Mouse (Mus musculus) forebrain, embryonic 16.5 days (tissue): ENCODE measurements around the gene Dkk3. TPM values are rescaled to one million over a fixed set of nuclear protein-coding genes. Genes with fewer than 3 reads are reported as not detected.

ENCODE experiments used
- ATAC-seq: fragments of 200-750 bp; cut with Nextera tagmentation; 2 replicates; pipeline ENCODE4 v1.8.0; 2017; ENCODE audit warnings: mild to moderate bottlenecking, moderate library complexity
- H3K27ac ChIP-seq: fragments of 300-500 bp; sonication (generic); 2 replicates; pipeline ENCODE4 v1.5.1; 2014; ENCODE audit warnings: low read length, control low read depth
- H3K27me3 ChIP-seq: fragments of 300-500 bp; sonication (generic); replicated peaks from 2 replicates; pipeline ENCODE4 v1.6.1; 2014; ENCODE audit warnings: low read length; ENCODE audit not compliant: control insufficient read depth, insufficient read depth
- H3K36me3 ChIP-seq: fragments of 300-500 bp; sonication (generic); 2 replicates; pipeline ENCODE4 v1.6.1; 2014; ENCODE audit not compliant: control insufficient read depth, insufficient read depth
- H3K4me1 ChIP-seq: fragments of 300-500 bp; sonication (generic); replicated peaks from 2 replicates; pipeline ENCODE4 v1.6.1; 2014; ENCODE audit warnings: low read length; ENCODE audit not compliant: control insufficient read depth, insufficient read depth
- H3K4me2 ChIP-seq: fragments of 300-500 bp; sonication (generic); 2 replicates; pipeline ENCODE4 v1.6.1; 2014; ENCODE audit warnings: mild to moderate bottlenecking, low read length, control low read depth
- H3K4me3 ChIP-seq: fragments of 300-500 bp; sonication (generic); replicated peaks from 2 replicates; pipeline ENCODE4 v1.5.1; 2014; ENCODE audit warnings: mild to moderate bottlenecking, low read length, control low read depth
- H3K9ac ChIP-seq: fragments of 300-500 bp; sonication (generic); replicated peaks from 2 replicates; pipeline ENCODE4 v1.6.1; 2014; ENCODE audit warnings: low read depth, low read length, control low read depth
- H3K9me3 ChIP-seq: fragments of 300-500 bp; sonication (generic); 2 replicates; pipeline ENCODE4 v1.6.1; 2016; ENCODE audit warnings: low read length; ENCODE audit not compliant: control insufficient read depth
- WGBS: fragments of 180-500 bp; shearing (Covaris S2); extraction: QIAGEN DNeasy Blood & Tissue Kit; methylation state at CpG from one replicate; pipeline ENCODE4 v1.1.7; 2014; 5-methylcytosine and 5-hydroxymethylcytosine counted together
- polyA plus RNA-seq: library from polyadenylated mRNA; unstranded; fragments of >200 nt; fragmentation: Nextera tagmentation; extraction: Ambion mirVana; gene quantifications from 2 replicates; pipeline ENCODE4 v1.2.1, GENCODE M21; 2015

Gene Dkk3
- polyA plus RNA-seq, 1 experiment from 2014 or later: 22.0 TPM

DNA sequence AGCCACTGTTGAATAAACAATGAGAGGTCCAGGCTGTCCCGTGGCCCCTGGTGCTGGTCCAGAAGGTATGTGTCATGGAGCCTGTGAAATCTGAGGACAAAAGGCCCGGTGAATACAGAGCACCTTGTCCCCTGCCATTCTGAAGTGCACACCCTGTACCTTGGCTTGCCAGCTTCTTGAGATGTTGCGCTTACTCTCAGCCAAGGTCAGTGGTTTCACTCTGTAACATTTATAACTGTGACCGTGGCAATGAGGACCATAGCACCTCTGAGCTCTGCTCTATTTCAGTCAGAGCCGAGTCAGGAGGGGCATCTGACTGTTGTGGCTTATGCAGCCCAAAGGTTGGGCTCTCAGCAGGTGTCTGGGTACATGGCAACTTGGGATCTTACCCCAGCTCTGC is 35.4 kb upstream of the Dkk3 start:
- no peak for ATAC-seq
- no peak overlapping the region for H3K27ac ChIP-seq
- H3K4me3 ChIP-seq: no peak overlapping the region
- no peaks in the 10 kb centered on the region for H3K36me3 ChIP-seq
- H3K4me2 ChIP-seq: no peak overlapping the region
- H3K9me3 ChIP-seq: no peaks in the 10 kb centered on the region
- H3K9ac ChIP-seq: no peak overlapping the region
- no peaks in the 10 kb centered on the region for H3K27me3 ChIP-seq
- no peaks in the 10 kb centered on the region for H3K4me1 ChIP-seq
- WGBS: 77% methylated on average over 5 of the region's 5 CpGs

DNA sequence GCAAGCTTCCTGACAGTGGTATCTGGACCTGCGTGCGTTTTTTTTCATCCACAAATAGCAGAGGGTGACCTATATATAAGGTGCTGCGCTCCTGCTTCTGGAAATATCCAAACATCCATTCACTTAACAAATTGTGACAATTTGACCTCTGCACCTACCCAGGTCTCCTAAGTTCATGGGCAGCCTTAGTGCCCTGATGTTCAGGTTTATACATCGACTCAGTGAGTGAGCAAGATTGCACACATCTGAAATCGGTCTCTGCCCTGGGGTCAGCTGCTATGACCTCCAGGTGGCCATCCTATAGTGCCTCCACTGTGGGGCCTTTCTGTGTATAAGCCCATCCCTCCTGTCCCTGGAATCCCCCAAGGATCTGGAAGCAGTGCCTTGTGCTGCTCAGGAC is 33.9 kb upstream of the Dkk3 start:
- Histone ChIP-seq H3K27ac (no peak overlapping the region), H3K4me3 (no peak overlapping the region), H3K9me3 (no peaks in the 10 kb centered on the region), H3K9ac (no peak overlapping the region), H3K4me1 (no peaks in the 10 kb centered on the region), H3K36me3 (no peaks in the 10 kb centered on the region), H3K27me3 (no peaks in the 10 kb centered on the region), H3K4me2 (no peak overlapping the region)
- WGBS: 93% methylated on average over 5 of the region's 5 CpGs
- ATAC-seq: no peak

DNA sequence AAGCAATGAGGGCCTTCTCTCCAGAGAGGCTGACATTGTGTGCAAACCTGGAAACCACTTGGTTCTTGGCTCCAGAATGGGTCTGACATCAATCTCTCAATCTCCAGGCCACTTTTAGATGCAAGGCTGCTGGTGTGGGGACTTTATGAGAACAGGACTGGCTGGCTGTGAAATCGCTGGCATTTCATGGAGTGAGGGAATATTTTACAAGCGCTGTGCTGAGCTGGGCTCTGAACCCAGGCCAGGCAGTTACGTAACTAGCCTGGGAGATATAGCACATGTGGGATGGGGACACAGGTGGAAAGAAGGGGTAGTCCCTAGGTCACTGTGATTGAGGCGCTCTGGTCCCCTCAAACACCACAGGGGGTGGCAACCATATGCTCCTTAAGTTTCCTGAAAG is 33.4 kb upstream of the Dkk3 start:
- 83% methylated on average over 4 of the region's 4 CpGs for WGBS
- Histone ChIP-seq H3K4me2 (no peak overlapping the region), H3K36me3 (no peaks in the 10 kb centered on the region), H3K27ac (no peak overlapping the region), H3K4me1 (no peaks in the 10 kb centered on the region), H3K9me3 (no peaks in the 10 kb centered on the region), H3K9ac (no peak overlapping the region), H3K4me3 (no peak overlapping the region), H3K27me3 (no peaks in the 10 kb centered on the region)
- no peak for ATAC-seq

DNA sequence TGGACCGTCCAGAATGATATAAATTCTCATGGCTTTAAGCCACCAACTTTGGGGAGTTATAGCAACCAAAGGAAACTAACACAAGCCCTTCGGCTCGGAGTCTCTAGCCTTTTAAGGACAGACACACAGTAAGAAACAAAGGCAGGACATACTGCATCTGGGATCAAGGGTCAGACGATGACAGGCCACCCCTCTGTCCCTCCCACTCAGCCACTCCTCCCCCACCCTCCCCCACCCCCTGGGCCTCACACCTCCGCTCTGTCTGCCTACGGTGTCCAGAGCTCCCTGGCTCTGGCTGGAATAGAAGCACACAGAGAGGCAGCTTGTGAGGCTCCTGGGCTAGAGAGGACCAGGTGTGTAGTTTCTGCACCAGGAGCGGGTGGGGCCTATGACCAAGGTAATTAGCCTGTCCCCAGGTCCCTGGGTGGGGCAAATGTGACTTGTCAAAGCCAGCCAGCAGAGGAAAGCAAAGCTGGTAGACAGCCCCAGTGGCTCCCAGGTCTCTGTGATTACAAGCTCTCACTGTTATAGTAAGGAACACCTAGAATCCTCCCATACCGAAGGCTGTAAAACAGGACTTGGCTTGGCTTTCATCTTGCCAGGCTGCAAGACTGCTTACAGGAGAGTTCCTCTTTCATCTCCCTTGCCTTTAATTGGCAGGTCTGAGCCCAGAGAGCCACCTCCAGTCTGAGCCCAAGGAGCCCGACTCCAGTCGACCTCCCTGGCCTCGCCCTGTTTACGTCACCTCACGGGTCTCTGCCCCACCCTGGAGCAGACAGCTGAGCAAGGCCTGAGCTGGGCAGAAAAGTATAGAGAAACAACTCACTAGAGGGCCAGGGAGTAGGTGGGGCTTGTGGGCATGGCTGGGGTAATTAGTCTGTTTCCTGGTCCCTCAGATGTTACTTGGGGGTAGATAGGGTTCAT is 28.9 kb upstream of the Dkk3 start:
- H3K4me3 ChIP-seq: no peak overlapping the region
- H3K27ac ChIP-seq: no peak overlapping the region
- H3K9ac ChIP-seq: no peak overlapping the region
- no peak overlapping the region for H3K4me2 ChIP-seq
- no peaks in the 10 kb centered on the region for H3K9me3 ChIP-seq
- no peak for ATAC-seq
- no peaks in the 10 kb centered on the region for H3K36me3 ChIP-seq
- H3K4me1 ChIP-seq: no peaks in the 10 kb centered on the region
- WGBS: 75% methylated on average over 13 of the region's 13 CpGs
- H3K27me3 ChIP-seq: no peaks in the 10 kb centered on the region

DNA sequence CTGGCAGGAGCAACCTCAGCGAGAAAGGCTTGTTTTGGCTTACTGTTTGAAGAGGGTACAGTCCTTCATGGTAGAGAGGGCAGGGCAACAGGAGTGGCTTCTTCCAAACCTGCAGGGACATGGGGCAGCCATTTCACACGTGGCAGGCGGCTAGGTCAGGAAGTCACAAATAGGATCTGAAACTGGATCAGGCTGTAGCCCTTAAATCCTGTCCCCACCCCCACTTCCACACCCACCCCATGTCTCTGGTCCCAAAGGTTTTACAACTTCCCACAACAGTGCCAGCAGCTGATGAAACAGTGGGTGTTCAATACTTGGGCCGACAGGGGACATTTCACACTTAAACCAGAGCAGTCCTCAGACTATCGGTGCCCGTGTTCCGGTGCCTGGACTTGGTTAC is 28.0 kb upstream of the Dkk3 start:
- Histone ChIP-seq H3K9me3 (no peaks in the 10 kb centered on the region), H3K27ac (no peak overlapping the region), H3K9ac (no peak overlapping the region), H3K4me3 (no peak overlapping the region), H3K4me1 (no peaks in the 10 kb centered on the region), H3K36me3 (no peaks in the 10 kb centered on the region), H3K4me2 (no peak overlapping the region), H3K27me3 (no peaks in the 10 kb centered on the region)
- 90% methylated on average over 7 of the region's 7 CpGs for WGBS
- no peak for ATAC-seq

DNA sequence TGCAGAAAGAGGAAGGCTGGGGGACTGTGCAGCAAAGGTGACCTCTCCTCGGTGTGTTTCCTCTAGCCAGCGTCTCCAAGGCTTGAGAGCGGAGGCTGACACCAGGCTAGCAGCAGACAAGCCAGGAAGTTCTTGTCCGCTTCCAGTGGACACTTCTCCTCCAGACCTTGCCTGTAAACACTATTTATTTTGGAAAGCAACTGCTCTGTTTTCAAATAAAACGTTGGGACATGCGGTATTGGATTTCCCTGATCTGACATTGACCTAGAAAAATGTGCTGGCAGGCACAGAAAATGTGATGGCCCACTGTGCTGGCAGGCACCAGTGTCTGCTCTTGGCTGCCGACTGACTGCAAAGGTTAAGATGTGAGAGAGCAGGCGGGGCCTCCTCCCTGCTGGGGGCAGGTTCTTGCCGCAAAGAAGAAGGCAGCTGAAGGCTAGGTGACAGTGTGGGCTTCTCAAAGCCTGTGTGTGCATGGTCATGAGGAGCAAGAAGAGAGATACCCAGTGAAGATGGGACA is 26.4 kb upstream of the Dkk3 start:
- Histone ChIP-seq H3K9ac (no peak overlapping the region), H3K4me1 (peaks cover 5% of the 10 kb centered on the region), H3K36me3 (no peaks in the 10 kb centered on the region), H3K27ac (no peak overlapping the region), H3K4me2 (no peak overlapping the region), H3K9me3 (no peaks in the 10 kb centered on the region), H3K27me3 (no peaks in the 10 kb centered on the region), H3K4me3 (no peak overlapping the region)
- no peak for ATAC-seq
- WGBS: 70% methylated on average over 9 of the region's 9 CpGs

DNA sequence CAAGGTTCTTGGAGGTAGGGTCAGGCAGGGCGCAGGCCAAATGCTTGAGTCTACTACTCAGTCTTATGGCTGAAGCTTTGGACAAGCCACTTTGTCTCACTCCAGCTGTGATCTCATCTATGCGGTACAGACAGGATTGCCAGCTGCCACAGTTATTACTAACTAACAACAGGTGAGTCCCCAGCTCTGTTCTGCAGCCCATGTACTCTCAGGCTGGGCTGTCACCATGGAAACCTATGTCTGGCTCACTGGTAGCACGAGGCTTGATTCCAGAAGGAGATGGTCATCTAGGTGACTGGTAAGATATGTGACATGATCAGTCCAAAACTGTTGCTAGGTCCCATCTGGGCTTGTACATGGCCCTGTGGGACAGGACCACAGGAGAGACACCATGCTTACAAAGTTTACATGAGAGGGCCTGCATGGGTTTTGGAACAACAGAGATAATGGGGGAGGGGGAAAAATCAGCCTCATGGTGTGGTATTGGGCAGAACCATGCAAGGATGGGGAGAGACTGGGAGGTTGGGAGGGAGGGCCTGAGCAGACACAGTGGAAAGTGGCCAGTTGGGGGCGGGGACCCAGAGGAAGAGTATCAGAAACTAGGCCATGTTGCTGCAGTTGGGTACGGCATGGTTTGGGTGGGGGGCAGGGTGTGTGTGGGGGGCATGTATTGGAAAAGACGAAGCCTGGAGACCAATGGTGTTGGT is 25.8 kb upstream of the Dkk3 start:
- Histone ChIP-seq H3K4me1 (peaks cover 5% of the 10 kb centered on the region), H3K27ac (no peak overlapping the region), H3K27me3 (no peaks in the 10 kb centered on the region), H3K4me3 (no peak overlapping the region), H3K9ac (no peak overlapping the region), H3K36me3 (no peaks in the 10 kb centered on the region), H3K9me3 (no peaks in the 10 kb centered on the region), H3K4me2 (no peak overlapping the region)
- 83% methylated on average over 6 of the region's 6 CpGs for WGBS
- no peak for ATAC-seq

DNA sequence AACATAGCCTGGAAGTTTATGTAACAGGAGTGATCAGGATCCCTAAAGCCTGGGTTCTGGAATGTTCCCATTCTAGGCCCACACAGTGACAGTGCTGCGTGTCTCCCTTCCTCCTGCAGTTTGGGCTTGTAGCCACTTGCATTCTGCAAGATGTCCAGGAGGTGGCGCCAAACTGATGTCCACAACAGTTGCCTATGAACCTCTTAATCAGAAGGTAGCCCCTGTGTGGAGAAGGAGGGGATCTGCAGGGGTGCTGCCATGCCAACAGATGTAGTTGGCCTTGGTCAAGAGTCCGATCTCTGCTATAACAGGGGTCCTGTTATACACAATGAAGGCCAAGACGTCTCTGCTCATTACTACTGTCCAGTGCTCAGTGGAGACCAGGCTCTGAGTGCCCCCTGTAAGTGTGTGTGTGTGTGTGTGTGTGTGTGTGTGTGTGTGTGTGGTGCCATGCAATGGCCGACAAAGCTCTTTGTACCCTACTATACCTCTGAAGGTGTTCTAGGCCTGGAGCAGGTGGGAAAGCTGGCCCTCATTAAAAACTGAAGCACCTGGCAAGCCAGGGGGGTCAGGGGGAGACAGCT is 24.5 kb upstream of the Dkk3 start:
- no peaks in the 10 kb centered on the region for H3K36me3 ChIP-seq
- H3K9me3 ChIP-seq: no peaks in the 10 kb centered on the region
- 31% methylated on average over 5 of the region's 5 CpGs for WGBS
- no peak overlapping the region for H3K9ac ChIP-seq
- peaks cover 5% of the 10 kb centered on the region for H3K4me1 ChIP-seq
- no peaks in the 10 kb centered on the region for H3K27me3 ChIP-seq
- H3K27ac ChIP-seq: no peak overlapping the region
- no peak overlapping the region for H3K4me3 ChIP-seq
- peak; percentile 17; the same call in 1 of the 2 replicates for ATAC-seq
- H3K4me2 ChIP-seq: no peak overlapping the region

DNA sequence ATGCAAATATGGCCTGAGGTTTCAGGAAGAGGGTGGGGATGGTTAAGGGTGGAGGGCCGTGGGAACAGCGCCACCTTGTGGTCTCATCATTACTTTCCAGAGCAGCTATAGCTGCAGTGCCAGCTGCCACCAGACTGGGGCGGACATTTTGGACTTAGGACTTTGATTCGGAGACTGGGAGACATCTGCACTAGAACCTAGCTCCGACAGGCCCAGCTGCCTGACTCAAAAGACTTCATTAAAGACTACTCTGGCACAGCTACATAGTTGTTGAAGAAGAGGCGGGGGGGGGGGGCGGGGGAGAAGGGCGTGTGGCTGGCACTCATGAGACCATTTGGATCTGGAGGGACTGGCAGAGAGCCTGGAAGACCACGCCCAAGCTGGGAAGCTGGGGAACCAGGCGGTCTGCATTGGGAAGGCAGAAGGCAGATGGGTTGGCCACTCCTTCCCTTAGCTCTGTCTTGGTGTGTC is 21.4 kb upstream of the Dkk3 start:
- Histone ChIP-seq H3K27ac (no peak overlapping the region), H3K27me3 (no peaks in the 10 kb centered on the region), H3K4me3 (no peak overlapping the region), H3K36me3 (no peaks in the 10 kb centered on the region), H3K9ac (no peak overlapping the region), H3K4me2 (no peak overlapping the region), H3K4me1 (peaks cover 5% of the 10 kb centered on the region), H3K9me3 (no peaks in the 10 kb centered on the region)
- ATAC-seq: peak; percentile 90
- WGBS: 2% methylated on average over 7 of the region's 10 CpGs
